Comparison of ENCODE assay signal across 10 mouse cellular contexts in the genomic region with DNA sequence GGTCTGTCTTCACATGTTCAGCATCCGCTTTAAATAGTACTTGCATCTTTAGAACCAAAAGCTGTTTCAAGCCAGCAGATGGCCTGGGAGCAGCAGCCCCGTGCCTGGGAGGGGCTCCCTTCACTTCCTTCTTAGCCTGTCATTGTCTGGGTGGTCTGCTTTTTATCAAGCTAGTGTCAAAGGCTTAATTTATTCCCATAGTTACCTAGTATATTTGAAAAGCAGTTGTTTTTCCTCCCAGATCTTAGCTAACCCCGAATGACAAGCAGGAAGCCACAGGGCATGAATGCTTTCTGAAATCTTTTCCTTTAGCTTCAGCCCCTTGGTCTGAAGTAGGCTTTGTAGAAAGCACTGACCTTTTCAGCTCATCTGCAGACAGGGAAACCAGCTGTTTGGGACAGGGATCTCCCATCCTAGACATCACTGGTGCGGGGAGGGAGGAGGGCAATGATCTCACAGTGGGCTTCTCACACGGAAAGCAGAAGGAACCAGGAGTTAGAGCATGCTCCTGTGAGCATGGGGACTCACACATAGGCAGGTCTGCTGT. TPM values are rescaled to one million over a fixed set of nuclear protein-coding genes. Genes with fewer than 3 reads are reported as not detected.
DNase-seq lines count a peak whose midpoint lies in the region; ATAC-seq lines count a peak whose summit lies in the region.
"Had no signal": no experiment of that assay in that cellular context is flagged by ENCODE, and none has a peak within 500 bp of the region (broad histone marks: within the 10 kb centered on the region; RNA-seq: fewer than 3 reads in every experiment).

No protein-coding gene starts in this region.

- DNase-seq in kidney, postnatal 10 days: peak; percentile 38
- no peak for DNase-seq in kidney, adult 11 months
- DNase-seq in urinary bladder, postnatal 4 days (ENCODE audit: low spot score in 2 of 2): no peak
- DNase-seq in cerebellum, adult 8-10 months: no peak
- DNase-seq: gastrocnemius, postnatal 25 days had no signal

- H3K9ac ChIP-seq in embryonic facial prominence, embryonic 13.5 days: peak overlapping the region; percentile 17; the same call in 1 of the 2 replicates
- no peak overlapping the region for H3K9ac ChIP-seq in hindbrain, embryonic 15.5 days
- no peak overlapping the region for H3K9ac ChIP-seq in stomach, embryonic 14.5 days (replicated peaks; ENCODE audit: low read depth, low read length)
- H3K9ac ChIP-seq: limb, embryonic 15.5 days had no signal

- H3K27me3 ChIP-seq in embryonic facial prominence, embryonic 13.5 days: peaks cover 9% of the 10 kb centered on the region
- H3K27me3 ChIP-seq in hindbrain, embryonic 15.5 days: no peaks in the 10 kb centered on the region
- no peaks in the 10 kb centered on the region for H3K27me3 ChIP-seq in stomach, embryonic 14.5 days (ENCODE audit: control insufficient read depth, insufficient read depth, low read length)

- no peak overlapping the region for H3K4me3 ChIP-seq in embryonic facial prominence, embryonic 13.5 days
- H3K4me3 ChIP-seq in hindbrain, embryonic 15.5 days: no peak overlapping the region
- H3K4me3 ChIP-seq in stomach, embryonic 14.5 days (ENCODE audit: low read depth, low read length): no peak overlapping the region
- H3K4me3 ChIP-seq: limb, embryonic 15.5 days had no signal

- ATAC-seq in embryonic facial prominence, embryonic 13.5 days (ENCODE audit: insufficient number of reproducible peaks, insufficient read depth, low FRiP score, low TSS enrichment, low read depth): no peak
- no peak; the same call in 1 of the 2 replicates for ATAC-seq in hindbrain, embryonic 15.5 days (ENCODE audit: low FRiP score, low read depth)
- ATAC-seq in stomach, embryonic 14.5 days (ENCODE audit: insufficient number of reproducible peaks, insufficient read depth, low FRiP score, low read depth): peak; percentile 69; the same call in 1 of the 2 replicates

- no peaks in the 10 kb centered on the region for H3K36me3 ChIP-seq in embryonic facial prominence, embryonic 13.5 days
- no peaks in the 10 kb centered on the region for H3K36me3 ChIP-seq in hindbrain, embryonic 15.5 days
- H3K36me3 ChIP-seq in stomach, embryonic 14.5 days (ENCODE audit: control insufficient read depth, insufficient read depth, low read length): no peaks in the 10 kb centered on the region
- H3K36me3 ChIP-seq: limb, embryonic 15.5 days had no signal

- H3K9me3 ChIP-seq in embryonic facial prominence, embryonic 13.5 days: no peaks in the 10 kb centered on the region
- H3K9me3 ChIP-seq in hindbrain, embryonic 15.5 days: no peaks in the 10 kb centered on the region
- no peaks in the 10 kb centered on the region for H3K9me3 ChIP-seq in stomach, embryonic 14.5 days (ENCODE audit: control insufficient read depth, low read depth, low read length)
- H3K9me3 ChIP-seq: limb, embryonic 15.5 days had no signal

- H3K27ac ChIP-seq in embryonic facial prominence, embryonic 13.5 days: peak overlapping the region; percentile 44; the same call in 1 of the 2 replicates
- H3K27ac ChIP-seq in hindbrain, embryonic 15.5 days (replicated peaks): no peak overlapping the region; the same call in 1 of the 2 replicates
- peak overlapping the region; percentile 77 for H3K27ac ChIP-seq in stomach, embryonic 14.5 days (ENCODE audit: low read length)
- H3K27ac ChIP-seq: limb, embryonic 15.5 days had no signal

- 10% methylated on average over 5 of the region's 5 CpGs for WGBS in embryonic facial prominence, embryonic 13.5 days
- 6% methylated on average over 5 of the region's 5 CpGs for WGBS in hindbrain, embryonic 15.5 days
- 17% methylated on average over 5 of the region's 5 CpGs for WGBS in stomach, embryonic 14.5 days

- no peak overlapping the region for H3K4me2 ChIP-seq in embryonic facial prominence, embryonic 13.5 days
- H3K4me2 ChIP-seq in hindbrain, embryonic 15.5 days: 0 out of 2 replicates have a peak overlapping the region, but pooled peaks have one; percentile 5
- no peak overlapping the region; the same call in 1 of the 2 replicates for H3K4me2 ChIP-seq in stomach, embryonic 14.5 days (replicated peaks; ENCODE audit: low read depth, low read length)
- H3K4me2 ChIP-seq: limb, embryonic 15.5 days had no signal

- peaks cover 12% of the 10 kb centered on the region for H3K4me1 ChIP-seq in embryonic facial prominence, embryonic 13.5 days
- H3K4me1 ChIP-seq in hindbrain, embryonic 15.5 days (replicated peaks): peaks cover 18% of the 10 kb centered on the region
- peaks cover 5% of the 10 kb centered on the region for H3K4me1 ChIP-seq in stomach, embryonic 14.5 days (ENCODE audit: control insufficient read depth, insufficient read depth, low read length)
- H3K4me1 ChIP-seq: limb, embryonic 15.5 days had no signal

RNA-seq across cellular contexts. Expression of a gene that starts 6.8 kb away (rescaled TPM):
- polyA plus RNA-seq in embryonic facial prominence, embryonic 13.5 days (2015; fragmentation: Nextera tagmentation; extraction: Ambion mirVana): 9.0 and 10.1 TPM in 2 replicates
- 17.4 and 18.5 TPM in 2 replicates for polyA plus RNA-seq in hindbrain, embryonic 15.5 days (2015; fragmentation: Nextera tagmentation; extraction: Ambion mirVana)
- polyA plus RNA-seq in stomach, embryonic 14.5 days (2014; fragmentation: Nextera tagmentation; extraction: Ambion mirVana): 15.2 and 16.0 TPM in 2 replicates

RNA-seq across cellular contexts. Expression of a gene that starts 48.5 kb away (rescaled TPM):
- polyA plus RNA-seq in embryonic facial prominence, embryonic 13.5 days (2015; fragmentation: Nextera tagmentation; extraction: Ambion mirVana): not detected in 2 replicates
- 0.04 and 0.10 TPM in 2 replicates for polyA plus RNA-seq in hindbrain, embryonic 15.5 days (2015; fragmentation: Nextera tagmentation; extraction: Ambion mirVana)
- 0.10 TPM in 1 of 2 replicates, not detected in the other for polyA plus RNA-seq in stomach, embryonic 14.5 days (2014; fragmentation: Nextera tagmentation; extraction: Ambion mirVana)
- polyA plus RNA-seq: limb, embryonic 15.5 days; spleen, adult 2 months had no signal

RNA-seq across cellular contexts. Expression of a gene that starts 54.6 kb away (rescaled TPM):
- 10.4 and 79.9 TPM in 2 replicates for polyA plus RNA-seq in embryonic facial prominence, embryonic 13.5 days (2015; fragmentation: Nextera tagmentation; extraction: Ambion mirVana)
- 4.8 TPM in 1 of 2 replicates, not detected in the other for polyA plus RNA-seq in hindbrain, embryonic 15.5 days (2015; fragmentation: Nextera tagmentation; extraction: Ambion mirVana)
- 30.0 and 53.3 TPM in 2 replicates for polyA plus RNA-seq in stomach, embryonic 14.5 days (2014; fragmentation: Nextera tagmentation; extraction: Ambion mirVana)
